Mouse (Mus musculus) heart, postnatal 0 days (tissue): ENCODE data around the gene Ghr. TPM values are rescaled to one million over a fixed set of nuclear protein-coding genes. Genes with fewer than 3 reads are reported as not detected.
A peak's percentile ranks its signal among the peaks of the same experiment; 100 is the strongest.

Source experiments
- ATAC-seq: fragments of 200-750 bp; cut with Nextera tagmentation; 2 replicates; pipeline ENCODE4 v1.8.0; 2017; ENCODE audit warnings: low read depth, moderate number of reproducible peaks, moderate library complexity; ENCODE audit not compliant: insufficient read depth
- DNase-seq: peaks from one replicate; pipeline ENCODE4 v3.0.0-alpha.2; 2016; ENCODE audit warnings: low spot score
- H3K27ac ChIP-seq: fragments of 300-500 bp; sonication (generic); 2 replicates; pipeline ENCODE4 v1.5.1; 2014; ENCODE audit warnings: low read depth, mild to moderate bottlenecking
- H3K27me3 ChIP-seq: fragments of 300-500 bp; sonication (generic); 2 replicates; pipeline ENCODE4 v1.6.1; 2014; ENCODE audit warnings: low read length, mixed read lengths; ENCODE audit not compliant: control insufficient read depth, insufficient read depth
- H3K36me3 ChIP-seq: fragments of 300-500 bp; sonication (generic); replicated peaks from 2 replicates; pipeline ENCODE4 v1.6.1; 2014; ENCODE audit warnings: low read length, mixed read lengths; ENCODE audit not compliant: control insufficient read depth, insufficient read depth
- H3K4me1 ChIP-seq: fragments of 300-500 bp; sonication (generic); 2 replicates; pipeline ENCODE4 v1.6.1; 2014; ENCODE audit warnings: antibody characterized with exemption; ENCODE audit not compliant: control insufficient read depth, insufficient read depth
- H3K4me2 ChIP-seq: fragments of 300-500 bp; sonication (generic); 2 replicates; pipeline ENCODE4 v1.6.1; 2014; ENCODE audit warnings: low read depth, mild to moderate bottlenecking, low read length, moderate library complexity
- H3K4me3 ChIP-seq: fragments of 300-500 bp; sonication (generic); 2 replicates; pipeline ENCODE4 v1.5.1; 2014; ENCODE audit warnings: low read depth, low read length
- H3K9ac ChIP-seq: fragments of 300-500 bp; sonication (generic); replicated peaks from 2 replicates; pipeline ENCODE4 v1.6.1; 2014; ENCODE audit warnings: low read depth, low read length, mixed read lengths
- H3K9me3 ChIP-seq: fragments of 300-500 bp; sonication (generic); replicated peaks from 2 replicates; pipeline ENCODE4 v1.6.1; 2016; ENCODE audit warnings: low read length; ENCODE audit not compliant: control insufficient read depth
- CTCF ChIP-seq: IDR thresholded peaks from 2 replicates; pipeline ENCODE4 v1.5.1; 2016; ENCODE audit warnings: antibody characterized with exemption, control low read depth, low read depth
- EP300 ChIP-seq: IDR thresholded peaks from 2 replicates; pipeline ENCODE4 v1.6.1; 2016; ENCODE audit warnings: antibody characterized with exemption, low read depth
- WGBS: fragments of 180-500 bp; shearing (Covaris S2); extraction: QIAGEN DNeasy Blood & Tissue Kit; methylation state at CpG from one replicate; pipeline ENCODE4 v1.1.7; 2014; 5-methylcytosine and 5-hydroxymethylcytosine counted together
- polyA plus RNA-seq: library from polyadenylated mRNA; unstranded; fragments of >200 nt; fragmentation: Nextera tagmentation; extraction: Ambion mirVana; gene quantifications from 2 replicates; pipeline ENCODE4 v1.2.1, GENCODE M21; 2015
- total RNA-seq: library from RNA; depleted of rRNA; stranded (reverse); fragments of >200 nt; gene quantifications from 2 replicates; pipeline ENCODE4 v1.2.3, GENCODE M21; 2014; ENCODE audit warnings: low replicate concordance

Gene Ghr
- total and polyA plus RNA-seq, 2 experiments from 2014 or later, result 45.1 to 67.5 TPM

DNA sequence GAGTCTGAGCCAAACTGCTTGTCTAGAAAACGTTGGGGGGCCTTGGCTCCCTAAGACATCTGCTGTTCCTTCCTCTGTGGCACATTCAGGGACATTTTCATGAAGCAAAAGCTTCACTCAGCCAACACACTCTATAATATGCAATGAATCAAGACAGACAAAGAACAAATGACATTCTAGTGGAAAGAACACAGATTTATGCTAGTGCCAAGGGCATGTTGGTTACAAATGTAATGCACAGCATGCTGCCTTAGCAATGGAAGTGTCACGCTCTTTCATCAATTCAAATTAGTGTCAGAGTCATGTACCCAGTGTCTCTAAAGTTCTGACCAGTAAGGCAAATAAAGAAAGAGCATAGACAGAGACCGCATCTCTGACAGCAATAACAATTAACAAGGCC, 187.6 kb downstream of the Ghr start:
- Histone ChIP-seq H3K36me3 (no peaks in the 10 kb centered on the region), H3K4me3 (no peak overlapping the region), H3K27me3 (no peaks in the 10 kb centered on the region), H3K9ac (no peak overlapping the region), H3K27ac (peak overlapping the region; percentile 15; the same call in 1 of the 2 replicates), H3K4me2 (no peak overlapping the region), H3K4me1 (peaks cover 8% of the 10 kb centered on the region; the same call in 1 of the 2 replicates), H3K9me3 (no peaks in the 10 kb centered on the region; the same call in 1 of the 2 replicates)
- ATAC-seq, result no peak
- DNase-seq, result no peak
- 72% methylated on average over 3 of the region's 3 CpGs for WGBS
- TF ChIP-seq CTCF (no peak), EP300 (no peak)

- Histone ChIP-seq H3K4me1 (peaks cover 1% of the 10 kb centered on the region; the same call in 1 of the 2 replicates), H3K27me3 (no peaks in the 10 kb centered on the region), H3K27ac (no peak overlapping the region), H3K9me3 (no peaks in the 10 kb centered on the region; the same call in 1 of the 2 replicates), H3K9ac (no peak overlapping the region), H3K4me3 (no peak overlapping the region), H3K36me3 (no peaks in the 10 kb centered on the region), H3K4me2 (no peak overlapping the region)
- DNase-seq (no peak), ATAC-seq (no peak)
- TF ChIP-seq CTCF (no peak), EP300 (no peak)
These were observed 192.6 kb downstream of the Ghr start for GRCm38 (mm10) chr15:3390722-3391121.

- no peak for TF ChIP-seq EP300
- no peak for TF ChIP-seq CTCF
- H3K9ac ChIP-seq, result no peak overlapping the region
- ATAC-seq (no peak), DNase-seq (no peak)
- H3K4me3 ChIP-seq, result no peak overlapping the region
- H3K4me1 ChIP-seq, result no peaks in the 10 kb centered on the region
- no peak overlapping the region for H3K27ac ChIP-seq
- H3K9me3 ChIP-seq, result no peaks in the 10 kb centered on the region; the same call in 1 of the 2 replicates
- no peak overlapping the region for H3K4me2 ChIP-seq
- H3K27me3 ChIP-seq, result no peaks in the 10 kb centered on the region
- no peaks in the 10 kb centered on the region for H3K36me3 ChIP-seq
These were observed 194.3 kb downstream of the Ghr start for GRCm38 (mm10) chr15:3389011-3389410.

GRCm38 (mm10) chr15:3388485-3388884, 194.8 kb downstream of the Ghr start:
- Histone ChIP-seq H3K36me3 (no peaks in the 10 kb centered on the region), H3K4me1 (no peaks in the 10 kb centered on the region), H3K9me3 (no peaks in the 10 kb centered on the region; the same call in 1 of the 2 replicates), H3K27me3 (no peaks in the 10 kb centered on the region), H3K9ac (no peak overlapping the region), H3K4me2 (no peak overlapping the region), H3K27ac (no peak overlapping the region), H3K4me3 (no peak overlapping the region)
- WGBS, result 72% methylated on average over 2 of the region's 2 CpGs
- DNase-seq (peak; percentile 24), ATAC-seq (no peak)
- no peak for TF ChIP-seq CTCF
- no peak for TF ChIP-seq EP300

- ATAC-seq, result no peak
These were observed 199.5 kb downstream of the Ghr start for GRCm38 (mm10) chr15:3383788-3384187.

GRCm38 (mm10) chr15:3381413-3381812, 201.9 kb downstream of the Ghr start:
- 68% methylated on average over 6 of the region's 6 CpGs for WGBS

More at GRCm38 (mm10) chr15:3383788-3384187, 199.5 kb downstream of the Ghr start:
- H3K36me3 ChIP-seq, result no peaks in the 10 kb centered on the region
- H3K27me3 ChIP-seq, result no peaks in the 10 kb centered on the region
- no peak overlapping the region for H3K4me3 ChIP-seq
- DNase-seq, result no peak
- no peak overlapping the region for H3K4me2 ChIP-seq
- no peaks in the 10 kb centered on the region for H3K4me1 ChIP-seq
- 39% methylated on average over 2 of the region's 2 CpGs for WGBS
- TF ChIP-seq CTCF (no peak), EP300 (no peak)
- H3K9ac ChIP-seq, result no peak overlapping the region
- H3K9me3 ChIP-seq, result no peaks in the 10 kb centered on the region
- H3K27ac ChIP-seq, result no peak overlapping the region

More at GRCm38 (mm10) chr15:3381413-3381812, 201.9 kb downstream of the Ghr start:
- no peak overlapping the region for H3K27ac ChIP-seq
- DNase-seq (no peak), ATAC-seq (no peak)
- no peak overlapping the region for H3K4me3 ChIP-seq
- H3K36me3 ChIP-seq, result no peaks in the 10 kb centered on the region
- no peaks in the 10 kb centered on the region for H3K4me1 ChIP-seq
- no peaks in the 10 kb centered on the region for H3K9me3 ChIP-seq
- no peaks in the 10 kb centered on the region for H3K27me3 ChIP-seq
- no peak overlapping the region for H3K4me2 ChIP-seq
- no peak overlapping the region for H3K9ac ChIP-seq
- TF ChIP-seq CTCF (no peak), EP300 (no peak)
